Mouse (Mus musculus) kidney, embryonic 16.5 days (tissue): ENCODE results near the gene Traf3ip2. TPM values are rescaled to one million over a fixed set of nuclear protein-coding genes. Genes with fewer than 3 reads are reported as not detected.

Source experiments
- ATAC-seq: fragments of 200-750 bp; cut with Nextera tagmentation; 2 replicates; pipeline ENCODE4 v1.8.0; 2017; ENCODE audit warnings: moderate TSS enrichment; ENCODE audit not compliant: low FRiP score, low TSS enrichment
- H3K27ac ChIP-seq: fragments of 300-500 bp; sonication (generic); 2 replicates; pipeline ENCODE4 v1.5.1; 2014; ENCODE audit warnings: low read length
- H3K27me3 ChIP-seq: fragments of 300-500 bp; sonication (generic); 2 replicates; pipeline ENCODE4 v1.6.1; 2014; ENCODE audit warnings: low read length, control low read depth, mixed read lengths; ENCODE audit not compliant: insufficient read depth
- H3K36me3 ChIP-seq: fragments of 300-500 bp; sonication (generic); 2 replicates; pipeline ENCODE4 v1.6.1; 2014; ENCODE audit warnings: low read length, control low read depth, mixed read lengths; ENCODE audit not compliant: insufficient read depth
- H3K4me1 ChIP-seq: fragments of 300-500 bp; sonication (generic); 2 replicates; pipeline ENCODE4 v1.6.1; 2014; ENCODE audit warnings: low read length, control low read depth, mixed read lengths; ENCODE audit not compliant: insufficient read depth
- H3K4me2 ChIP-seq: fragments of 300-500 bp; sonication (generic); replicated peaks from 2 replicates; pipeline ENCODE4 v1.6.1; 2014; ENCODE audit warnings: low read depth, low read length
- H3K4me3 ChIP-seq: fragments of 300-500 bp; sonication (generic); 2 replicates; pipeline ENCODE4 v1.5.1; 2014; ENCODE audit warnings: mild to moderate bottlenecking, low read length
- H3K9ac ChIP-seq: fragments of 300-500 bp; sonication (generic); replicated peaks from 2 replicates; pipeline ENCODE4 v1.6.1; 2014; ENCODE audit warnings: low read length
- H3K9me3 ChIP-seq: fragments of 300-500 bp; sonication (generic); 2 replicates; pipeline ENCODE4 v1.6.1; 2016; ENCODE audit warnings: low read length, control low read depth
- WGBS: fragments of 180-500 bp; shearing (Covaris S2); extraction: QIAGEN DNeasy Blood & Tissue Kit; methylation state at CpG from one replicate; pipeline ENCODE4 v1.1.7; 2014; 5-methylcytosine and 5-hydroxymethylcytosine counted together
- polyA plus RNA-seq: library from polyadenylated mRNA; unstranded; fragments of >200 nt; fragmentation: Nextera tagmentation; extraction: Ambion mirVana; gene quantifications from 2 replicates; pipeline ENCODE4 v1.2.1, GENCODE M21; 2015

Gene Traf3ip2
- polyA plus RNA-seq, 1 experiment from 2014 or later, result 18.9 TPM

- WGBS, result 82% methylated on average over 12 of the region's 12 CpGs
- Histone ChIP-seq H3K36me3 (no peaks in the 10 kb centered on the region), H3K4me3 (no peak overlapping the region), H3K9me3 (no peaks in the 10 kb centered on the region), H3K9ac (no peak overlapping the region), H3K4me1 (peaks cover 8% of the 10 kb centered on the region), H3K4me2 (no peak overlapping the region), H3K27me3 (no peaks in the 10 kb centered on the region), H3K27ac (no peak overlapping the region)
- ATAC-seq, result no peak
Observed at GRCm38 (mm10) chr10:39583718-39584117, 29.0 kb upstream of the Traf3ip2 start.

DNA sequence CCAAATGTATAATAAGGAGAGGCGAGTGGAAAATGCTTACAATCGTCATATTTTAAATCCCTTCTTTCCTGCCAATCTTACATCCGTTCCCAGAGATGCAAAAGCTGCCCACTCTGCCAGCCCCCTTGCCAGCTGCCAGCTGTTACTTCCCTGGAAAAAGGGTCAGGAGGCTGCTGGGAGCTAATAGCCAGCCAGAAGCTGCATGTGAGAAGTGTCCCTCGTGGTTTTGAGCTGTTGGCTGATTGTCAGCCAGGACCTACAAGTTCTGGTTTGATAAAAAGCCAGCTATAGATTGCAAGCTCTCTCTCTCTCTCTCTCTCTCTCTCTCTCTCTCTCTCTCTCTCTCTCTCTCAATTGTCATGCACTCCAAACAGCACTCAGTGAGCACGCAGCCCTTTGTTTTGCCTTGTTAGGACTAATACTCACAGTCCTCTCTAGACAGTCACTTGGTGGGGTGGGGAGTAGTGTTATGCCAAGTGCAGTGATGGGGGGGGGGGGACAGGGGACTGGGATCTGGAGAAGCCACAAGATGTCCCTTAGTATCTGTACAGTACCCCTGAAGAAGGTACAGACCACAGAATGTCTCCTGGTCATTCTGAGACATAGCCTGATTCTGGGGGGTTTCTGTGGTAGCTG is 25.3 kb upstream of the Traf3ip2 start:
- WGBS, result 61% methylated on average over 5 of the region's 5 CpGs
- H3K36me3 ChIP-seq, result no peaks in the 10 kb centered on the region
- no peak overlapping the region for H3K4me3 ChIP-seq
- no peak for ATAC-seq
- no peak overlapping the region for H3K27ac ChIP-seq
- H3K4me2 ChIP-seq, result no peak overlapping the region
- H3K9ac ChIP-seq, result no peak overlapping the region
- H3K4me1 ChIP-seq, result peaks cover 13% of the 10 kb centered on the region
- H3K9me3 ChIP-seq, result peaks cover 2% of the 10 kb centered on the region; the same call in 1 of the 2 replicates
- no peaks in the 10 kb centered on the region for H3K27me3 ChIP-seq

DNA sequence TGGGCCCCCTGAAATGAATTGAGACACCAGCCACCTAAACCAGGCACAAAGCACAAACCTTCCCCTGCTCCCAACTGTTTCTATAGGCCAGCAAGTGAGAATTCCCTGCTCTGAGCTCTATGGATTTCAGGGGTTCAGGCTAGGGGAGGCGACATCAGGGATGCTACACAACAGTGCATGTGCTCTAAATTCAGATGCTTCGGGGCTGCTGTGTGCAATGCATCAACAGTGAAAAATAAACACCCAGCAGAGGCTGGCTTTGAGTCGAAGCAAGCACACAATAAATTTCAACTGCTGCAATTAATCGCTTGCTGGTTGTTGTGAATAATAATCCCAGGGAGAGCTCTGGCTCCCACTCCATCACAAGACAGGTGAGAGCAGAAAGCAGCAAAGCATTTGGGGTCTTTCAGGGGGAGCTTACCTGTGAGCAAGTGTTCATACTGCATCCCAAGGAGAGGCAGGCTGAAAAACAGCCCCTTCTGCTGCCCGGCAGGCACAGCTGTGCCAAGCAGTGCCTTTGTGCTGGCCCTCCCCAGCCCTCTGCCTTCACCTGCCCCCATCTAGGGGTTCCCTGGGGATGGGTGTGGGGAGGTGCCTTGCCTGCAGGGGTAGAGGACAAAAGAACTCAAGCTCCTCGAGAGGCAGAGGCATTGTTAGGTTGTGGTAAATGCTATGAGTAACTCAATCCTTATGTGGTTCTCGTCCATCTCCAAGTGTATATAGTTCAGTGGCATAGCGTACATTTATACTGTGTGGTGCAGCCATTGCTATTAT is 24.6 kb upstream of the Traf3ip2 start:
- Histone ChIP-seq H3K4me3 (no peak overlapping the region), H3K4me1 (peaks cover 13% of the 10 kb centered on the region; the same call in 1 of the 2 replicates), H3K9ac (no peak overlapping the region), H3K27me3 (no peaks in the 10 kb centered on the region), H3K36me3 (no peaks in the 10 kb centered on the region), H3K27ac (no peak overlapping the region), H3K9me3 (peaks cover 9% of the 10 kb centered on the region), H3K4me2 (no peak overlapping the region)
- ATAC-seq, result no peak
- 53% methylated on average over 8 of the region's 8 CpGs for WGBS

- no peak overlapping the region for H3K4me3 ChIP-seq
- no peaks in the 10 kb centered on the region for H3K27me3 ChIP-seq
- H3K9me3 ChIP-seq, result peaks cover 18% of the 10 kb centered on the region
- H3K4me1 ChIP-seq, result peaks cover 13% of the 10 kb centered on the region; the same call in 1 of the 2 replicates
- peak; percentile 35; the same call in 1 of the 2 replicates for ATAC-seq
- WGBS, result 63% methylated on average over 19 of the region's 19 CpGs
- H3K9ac ChIP-seq, result no peak overlapping the region; the same call in 1 of the 2 replicates
- H3K36me3 ChIP-seq, result peaks cover 5% of the 10 kb centered on the region; the same call in 1 of the 2 replicates
- H3K27ac ChIP-seq, result no peak overlapping the region
- peak overlapping the region; percentile 17 for H3K4me2 ChIP-seq
Observed at GRCm38 (mm10) chr10:39589765-39590546, 22.8 kb upstream of the Traf3ip2 start.

GRCm38 (mm10) chr10:39590629-39591028 is 22.1 kb upstream of the Traf3ip2 start:
- H3K9ac ChIP-seq, result no peak overlapping the region; the same call in 1 of the 2 replicates
- H3K4me2 ChIP-seq, result peak overlapping the region; percentile 17
- H3K27ac ChIP-seq, result no peak overlapping the region
- H3K4me1 ChIP-seq, result peaks cover 13% of the 10 kb centered on the region; the same call in 1 of the 2 replicates
- 63% methylated on average over 10 of the region's 10 CpGs for WGBS
- H3K36me3 ChIP-seq, result peaks cover 5% of the 10 kb centered on the region; the same call in 1 of the 2 replicates
- H3K4me3 ChIP-seq, result no peak overlapping the region
- no peaks in the 10 kb centered on the region for H3K27me3 ChIP-seq
- ATAC-seq, result no peak
- peaks cover 18% of the 10 kb centered on the region for H3K9me3 ChIP-seq

- Histone ChIP-seq H3K27me3 (no peaks in the 10 kb centered on the region), H3K36me3 (peaks cover 5% of the 10 kb centered on the region; the same call in 1 of the 2 replicates), H3K4me3 (no peak overlapping the region), H3K4me2 (no peak overlapping the region), H3K9me3 (peaks cover 18% of the 10 kb centered on the region), H3K4me1 (peaks cover 19% of the 10 kb centered on the region; the same call in 1 of the 2 replicates), H3K9ac (no peak overlapping the region), H3K27ac (no peak overlapping the region)
- no peak for ATAC-seq
- WGBS, result 92% methylated on average over 4 of the region's 4 CpGs
Observed at GRCm38 (mm10) chr10:39592501-39592900, 20.2 kb upstream of the Traf3ip2 start.

DNA sequence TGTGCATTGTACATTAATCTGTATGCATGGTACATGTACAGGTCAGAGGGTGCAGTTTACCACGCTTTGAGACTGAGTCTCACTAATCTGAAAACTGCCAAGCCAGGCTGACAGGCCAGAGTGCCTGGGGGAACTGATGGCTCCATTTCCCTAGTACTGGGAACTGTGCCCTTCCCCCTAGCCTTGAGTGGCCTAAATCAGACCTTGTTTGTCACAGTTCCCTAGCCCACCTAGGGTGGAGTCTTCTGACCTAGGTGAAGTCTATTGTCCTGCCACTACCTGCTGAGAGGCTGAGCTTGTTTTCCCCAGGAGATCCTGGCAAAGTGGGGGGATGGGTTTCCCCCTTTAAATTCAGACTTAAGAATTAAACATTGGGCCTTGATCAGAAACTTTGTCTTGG is 18.0 kb upstream of the Traf3ip2 start:
- no peak for ATAC-seq
- Histone ChIP-seq H3K9me3 (peaks cover 18% of the 10 kb centered on the region), H3K4me1 (peaks cover 18% of the 10 kb centered on the region; the same call in 1 of the 2 replicates), H3K36me3 (peaks cover 5% of the 10 kb centered on the region; the same call in 1 of the 2 replicates), H3K9ac (no peak overlapping the region), H3K27me3 (no peaks in the 10 kb centered on the region), H3K27ac (no peak overlapping the region), H3K4me2 (no peak overlapping the region), H3K4me3 (no peak overlapping the region)
- 86% methylated on average over 1 of the region's 1 CpGs for WGBS

- Histone ChIP-seq H3K27me3 (no peaks in the 10 kb centered on the region), H3K27ac (peak overlapping the region; percentile 34; the same call in 1 of the 2 replicates), H3K9me3 (peaks cover 18% of the 10 kb centered on the region), H3K36me3 (peaks cover 5% of the 10 kb centered on the region; the same call in 1 of the 2 replicates), H3K4me2 (no peak overlapping the region), H3K9ac (no peak overlapping the region), H3K4me1 (peaks cover 12% of the 10 kb centered on the region; the same call in 1 of the 2 replicates), H3K4me3 (no peak overlapping the region)
- ATAC-seq, result no peak
- WGBS, result 70% methylated on average over 3 of the region's 3 CpGs
Observed at GRCm38 (mm10) chr10:39595862-39596261, 16.9 kb upstream of the Traf3ip2 start.

- Histone ChIP-seq H3K4me2 (no peak overlapping the region), H3K4me3 (no peak overlapping the region), H3K27me3 (no peaks in the 10 kb centered on the region), H3K27ac (no peak overlapping the region), H3K4me1 (peaks cover 12% of the 10 kb centered on the region; the same call in 1 of the 2 replicates), H3K9ac (no peak overlapping the region), H3K9me3 (peaks cover 18% of the 10 kb centered on the region), H3K36me3 (peaks cover 5% of the 10 kb centered on the region; the same call in 1 of the 2 replicates)
- no peak for ATAC-seq
- 37% methylated on average over 9 of the region's 9 CpGs for WGBS
Observed at GRCm38 (mm10) chr10:39597116-39597791, 15.5 kb upstream of the Traf3ip2 start.
